Mouse (Mus musculus) leukemia stem cell, adult 10-12 weeks (primary cell): Measurements from ENCODE around the gene Olfr1408. TPM values are rescaled to one million over a fixed set of nuclear protein-coding genes. Genes with fewer than 3 reads are reported as not detected.

Experiments
- polyA plus RNA-seq: library from polyadenylated mRNA; stranded (reverse); fragments of >175 nt; gene quantifications from 2 replicates; pipeline ENCODE4 v1.2.3, GENCODE M21; 2012; ENCODE audit warnings: low replicate concordance

Gene Olfr1408
- polyA plus RNA-seq: not detected in 2 replicates

GRCm38 (mm10) chr1:173137274-173137673 lies at the start of gene Olfr1408:
TSS of gene Olfr1408 (minus strand) at chr1:173137374.

Other genes starting within 250 kb of the Olfr1408 start
- not detected in 2 replicates for gene Apcs, start 242.3 kb downstream of the Olfr1408 start, polyA plus RNA-seq
- gene Olfr16, start 187.0 kb downstream of the Olfr1408 start, polyA plus RNA-seq: not detected in 2 replicates
- not detected in 2 replicates for gene Olfr1406, start 53.3 kb upstream of the Olfr1408 start, polyA plus RNA-seq
- gene Olfr218, start 60.4 kb upstream of the Olfr1408 start, polyA plus RNA-seq: not detected in 2 replicates
- gene Olfr1404, start 75.0 kb upstream of the Olfr1408 start, polyA plus RNA-seq: not detected in 2 replicates
- gene Fcer1a, start 89.8 kb upstream of the Olfr1408 start, polyA plus RNA-seq: not detected in 2 replicates
- gene Olfr418, start 128.6 kb upstream of the Olfr1408 start, polyA plus RNA-seq: 0.05 TPM in 1 of 2 replicates, not detected in the other
- not detected in 2 replicates for gene Mptx2, start 140.4 kb upstream of the Olfr1408 start, polyA plus RNA-seq
- 2.0 and 3.2 TPM in 2 replicates for gene Ackr1, start 196.4 kb upstream of the Olfr1408 start, polyA plus RNA-seq
- 1.8 and 1.9 TPM in 2 replicates for gene Aim2, start 213.5 kb upstream of the Olfr1408 start, polyA plus RNA-seq
- 0.29 and 0.64 TPM in 2 replicates for gene Cadm3, start 230.3 kb upstream of the Olfr1408 start, polyA plus RNA-seq